Mouse (Mus musculus) regulatory T cell (primary cell): ENCODE results near the gene Usp36.

Experiments
- in situ Hi-C: fragments of 300-600 bp; cut with MboI, MseI; formaldehyde crosslinking; loops from one replicate; pipeline ENCODE4 v1.15.1; 2025; ENCODE audit warnings: high pct_unique_total_duplicates

Gene Usp36

GRCm38 (mm10) chr11:118298810-118299209, 8.8 kb upstream of the Usp36 start:
- in situ Hi-C loops, result loop anchor here (5.0 to 25.0 kb wide), 2 partner anchors 93 to 988 kb away; no protein-coding TSS in a partner anchor

DNA sequence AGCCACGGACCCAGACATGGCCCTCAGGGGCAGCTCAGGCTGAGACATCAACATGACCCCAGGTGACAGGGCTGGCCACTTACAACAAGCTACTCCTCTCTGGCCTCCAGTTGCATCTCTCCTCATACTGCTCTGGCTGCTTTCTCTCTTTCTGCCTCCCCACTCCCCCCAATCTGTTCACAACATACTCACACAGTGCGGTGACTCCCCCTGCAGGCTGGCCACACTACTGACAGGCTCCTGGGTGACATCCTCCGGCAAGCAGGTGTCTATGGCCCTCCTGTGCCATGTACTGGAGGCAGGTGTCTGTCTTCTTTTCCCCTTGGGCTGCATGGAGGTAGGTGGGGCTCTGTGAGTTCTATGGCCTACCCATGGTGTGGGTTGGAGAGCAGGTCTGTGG, 7.9 kb upstream of the Usp36 start:
- in situ Hi-C loops, result loop anchor here (5.0 to 25.0 kb wide), 2 partner anchors 94 to 989 kb away; no protein-coding TSS in a partner anchor

GRCm38 (mm10) chr11:118295026-118295425, 5.0 kb upstream of the Usp36 start:
- in situ Hi-C loops, result loop anchor here (5.0 to 25.0 kb wide), 2 partner anchors 97 to 992 kb away; no protein-coding TSS in a partner anchor

GRCm38 (mm10) chr11:118292671-118293070, 2.6 kb upstream of the Usp36 start:
- in situ Hi-C loops, result loop anchor here (25.0 kb wide), 1 partner anchor 995 kb away; no protein-coding TSS in a partner anchor

- in situ Hi-C loops, result loop anchor here (25.0 kb wide), 1 partner anchor 998 kb away; no protein-coding TSS in a partner anchor
These were observed 482 bp downstream of the Usp36 start for GRCm38 (mm10) chr11:118289562-118289961.

DNA sequence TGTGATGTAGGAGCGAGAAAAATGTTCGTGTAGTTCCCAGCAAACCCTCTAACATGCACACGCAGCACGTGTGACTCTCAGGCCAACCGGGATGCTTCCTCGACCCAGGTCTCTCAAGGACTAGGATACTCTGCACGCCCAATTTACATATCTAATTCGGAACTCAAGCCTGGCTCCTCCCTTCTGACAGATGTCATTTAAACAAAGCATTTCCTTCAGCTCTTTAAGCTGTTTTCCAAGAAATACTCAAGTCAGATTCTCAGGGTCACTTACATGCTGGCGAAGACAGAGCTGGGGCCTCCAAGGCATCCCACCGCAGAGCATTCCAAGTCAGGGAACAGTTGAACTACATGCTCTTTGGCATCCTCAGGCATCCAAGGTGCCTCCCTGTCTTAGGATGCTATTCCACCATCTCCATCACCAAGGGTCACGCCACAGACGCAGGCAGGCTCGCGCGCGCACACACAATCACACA, 970 bp downstream of the Usp36 start:
- in situ Hi-C loops, result loop anchor here (25.0 kb wide), 1 partner anchor 998 kb away; no protein-coding TSS in a partner anchor

DNA sequence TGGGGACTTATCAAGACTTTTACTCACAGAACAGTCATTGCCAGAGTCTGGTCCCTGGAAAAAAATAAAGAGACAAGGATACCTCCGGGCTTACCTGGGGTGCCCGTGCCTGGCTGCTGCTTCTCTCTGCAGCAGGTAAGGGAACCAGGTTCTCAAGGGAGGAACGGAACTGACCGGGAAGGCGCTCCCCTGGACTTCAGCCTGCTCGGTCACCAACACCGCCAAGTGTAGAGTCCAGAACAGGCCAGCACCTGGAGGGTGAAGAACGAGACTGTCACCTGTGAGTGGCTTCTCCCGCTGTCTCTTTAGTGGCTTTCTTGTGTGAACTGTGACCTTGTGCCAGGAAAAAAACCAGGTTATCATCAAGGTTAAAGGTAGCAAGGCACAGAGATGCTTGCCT, 2.5 kb downstream of the Usp36 start:
- in situ Hi-C loops, result loop anchor here (25.0 kb wide), 1 partner anchor 1000 kb away; no protein-coding TSS in a partner anchor

DNA sequence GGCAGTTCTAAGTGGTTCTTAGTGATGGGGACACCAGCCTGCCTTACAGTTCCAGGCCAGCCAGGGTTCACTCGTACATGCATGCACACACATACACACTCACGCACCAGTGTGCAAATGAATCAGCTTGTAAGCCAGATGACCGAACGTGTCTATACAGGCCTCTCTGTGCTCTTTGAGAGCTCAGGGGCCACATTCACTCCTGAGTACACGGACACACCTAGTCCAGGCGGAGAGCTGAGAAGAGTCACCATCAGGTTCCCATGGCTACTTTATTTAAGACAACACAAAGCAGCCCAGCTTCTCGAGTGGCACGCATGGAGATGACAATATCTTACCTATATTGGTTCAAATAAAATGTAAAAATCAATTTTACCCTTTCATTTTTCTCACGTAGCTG, 3.6 kb downstream of the Usp36 start:
- in situ Hi-C loops, result loop anchor here (25.0 kb wide), 1 partner anchor 1001 kb away; no protein-coding TSS in a partner anchor

DNA sequence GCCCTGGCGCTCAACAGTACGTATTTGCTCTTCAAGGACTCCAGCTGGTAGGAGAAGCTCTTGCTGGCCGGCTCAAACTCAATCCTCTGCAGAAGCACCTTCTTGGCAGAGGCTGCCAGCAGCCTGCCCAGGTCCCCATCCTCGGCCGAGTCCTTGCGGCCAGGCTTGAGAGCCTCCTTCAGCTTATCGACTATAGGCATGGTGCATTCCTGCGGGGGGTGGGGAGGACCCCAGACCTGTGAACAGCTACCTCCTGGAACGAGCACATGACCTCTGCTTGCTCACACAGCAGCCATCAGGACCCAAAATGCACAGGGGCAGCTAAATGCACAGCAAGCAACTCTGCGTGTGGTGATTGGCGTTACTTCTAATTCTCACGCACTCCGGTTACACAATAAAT, 4.3 kb downstream of the Usp36 start:
- in situ Hi-C loops, result loop anchor here (25.0 kb wide), 1 partner anchor 1002 kb away; no protein-coding TSS in a partner anchor

DNA sequence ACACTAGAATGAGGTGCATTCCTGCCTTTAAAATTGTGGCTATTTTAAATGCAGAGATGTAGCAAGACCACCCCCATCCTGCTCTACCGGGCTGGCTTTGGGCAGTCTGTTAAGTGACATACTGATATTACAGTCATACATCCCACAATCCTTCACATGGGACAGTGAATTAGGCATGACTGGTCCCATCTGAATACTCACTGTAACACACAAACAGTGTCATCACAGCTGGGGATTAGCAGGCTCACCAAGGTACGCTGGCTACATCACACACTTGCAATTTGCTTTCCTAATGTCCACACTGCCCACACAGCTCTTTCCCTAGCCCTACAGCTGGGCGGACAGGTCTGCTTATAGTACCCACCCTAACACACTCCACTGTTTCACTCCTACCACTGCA, 9.8 kb downstream of the Usp36 start:
- in situ Hi-C loops, result loop anchor here (25.0 kb wide), 1 partner anchor 1007 kb away; no protein-coding TSS in a partner anchor

DNA sequence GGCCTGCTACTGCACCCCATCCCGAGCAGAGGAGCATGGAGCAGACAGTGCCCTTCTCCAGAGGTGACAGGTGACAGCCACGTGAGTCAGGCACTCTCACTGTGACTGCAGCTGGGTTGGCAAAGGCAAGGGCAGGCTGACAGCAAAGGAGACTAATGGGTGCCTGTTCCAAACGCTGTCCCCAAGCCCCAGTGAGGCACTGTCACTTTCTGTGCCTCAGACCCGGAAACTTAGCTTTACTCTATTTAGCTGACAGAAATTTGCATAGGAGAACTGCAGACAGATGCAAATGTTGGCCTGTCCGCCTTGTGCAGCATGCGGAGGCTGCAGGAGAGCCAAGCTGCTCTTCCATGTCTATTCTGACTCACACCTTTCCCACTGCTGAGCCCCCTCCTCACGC, 13.7 kb downstream of the Usp36 start:
- in situ Hi-C loops, result loop anchor here (25.0 kb wide), 1 partner anchor 1011 kb away; no protein-coding TSS in a partner anchor

DNA sequence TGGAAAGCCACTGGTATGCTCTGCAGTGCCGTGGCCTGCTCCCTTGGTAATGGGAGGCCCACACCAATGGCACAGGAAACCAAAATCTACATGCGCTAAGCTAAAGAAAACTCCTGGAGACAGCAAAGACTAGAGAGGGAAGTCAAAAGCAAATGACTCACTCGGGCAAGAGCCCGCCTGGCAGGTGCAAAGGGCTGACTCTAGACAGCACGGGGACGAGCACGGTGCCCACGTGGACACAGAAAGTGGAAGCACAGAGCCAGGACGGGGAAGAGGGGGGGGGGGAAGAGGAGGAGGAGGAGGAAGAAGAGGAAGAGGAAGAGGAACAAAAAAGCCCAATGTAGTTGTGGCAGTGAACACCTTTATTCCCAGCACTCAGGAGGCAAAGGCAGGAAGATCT, 15.0 kb downstream of the Usp36 start:
- in situ Hi-C loops, result loop anchor here (25.0 kb wide), 1 partner anchor 1012 kb away; no protein-coding TSS in a partner anchor

DNA sequence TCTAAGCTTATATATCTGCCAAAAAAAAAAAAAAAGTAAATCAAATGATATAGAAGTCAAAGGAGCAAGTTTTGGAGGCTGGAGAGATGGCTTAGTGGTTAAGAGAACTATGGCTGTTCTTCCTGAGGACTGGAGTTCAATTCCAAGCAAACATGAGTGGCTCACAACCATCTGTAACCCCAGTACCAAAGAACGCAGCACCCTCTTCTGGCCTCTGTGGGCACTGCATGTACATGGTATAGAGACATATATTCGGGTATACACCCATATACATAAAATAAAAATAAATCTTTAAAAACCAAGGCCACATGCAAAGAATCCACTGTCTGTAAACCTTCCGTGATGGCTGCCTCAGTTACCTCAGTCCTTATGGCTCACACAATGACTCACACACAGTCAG, 20.2 kb downstream of the Usp36 start:
- in situ Hi-C loops, result loop anchor here (25.0 kb wide), 1 partner anchor 1692 kb away; no protein-coding TSS in a partner anchor

DNA sequence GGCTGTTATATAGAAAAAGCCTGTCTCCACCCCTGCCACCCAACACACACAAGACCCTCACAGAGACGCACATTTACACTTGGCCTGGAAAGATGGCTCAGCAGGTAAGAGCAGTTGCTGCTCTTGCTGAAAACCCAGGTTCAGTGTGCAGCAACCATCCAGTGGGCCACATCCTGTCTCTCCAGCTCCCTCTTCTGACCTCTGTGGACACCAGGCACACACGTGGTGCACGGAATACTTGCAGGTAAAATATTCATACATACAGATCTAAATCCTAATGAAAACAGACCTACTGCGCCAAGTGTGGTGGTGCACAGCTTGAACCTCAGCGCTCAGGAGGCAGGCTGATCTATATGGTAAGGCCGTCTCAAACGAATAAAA, 23.4 kb downstream of the Usp36 start:
- in situ Hi-C loops, result loop anchor here (25.0 kb wide), 1 partner anchor 1696 kb away; no protein-coding TSS in a partner anchor

- in situ Hi-C loops, result loop anchor here (25.0 kb wide), 1 partner anchor 1696 kb away; no protein-coding TSS in a partner anchor
These were observed 23.9 kb downstream of the Usp36 start for GRCm38 (mm10) chr11:118266044-118266665.

GRCm38 (mm10) chr11:118265621-118266020, 24.4 kb downstream of the Usp36 start:
- in situ Hi-C loops, result loop anchor here (25.0 kb wide), 1 partner anchor 1697 kb away; no protein-coding TSS in a partner anchor

DNA sequence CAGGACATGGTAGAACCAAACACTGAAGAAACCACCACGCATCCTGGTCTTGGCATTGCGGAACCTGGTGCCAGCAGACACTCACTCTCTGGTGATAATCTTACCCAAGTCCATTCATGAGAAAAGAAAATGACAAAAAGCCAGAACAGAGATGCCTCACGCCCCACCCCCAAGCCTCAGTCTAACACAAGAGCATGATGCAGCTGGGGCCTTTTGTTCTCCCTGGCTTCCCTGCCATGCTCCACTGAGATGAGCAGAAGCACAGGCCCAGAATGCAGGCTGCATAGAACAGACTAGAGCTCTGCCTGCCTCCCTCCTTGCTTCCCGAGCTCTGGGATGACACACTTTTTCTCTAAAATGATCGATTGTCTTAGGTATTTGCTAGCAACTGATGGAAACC, 26.9 kb downstream of the Usp36 start:
- in situ Hi-C loops, result loop anchor here (25.0 kb wide), 1 partner anchor 1699 kb away; no protein-coding TSS in a partner anchor

DNA sequence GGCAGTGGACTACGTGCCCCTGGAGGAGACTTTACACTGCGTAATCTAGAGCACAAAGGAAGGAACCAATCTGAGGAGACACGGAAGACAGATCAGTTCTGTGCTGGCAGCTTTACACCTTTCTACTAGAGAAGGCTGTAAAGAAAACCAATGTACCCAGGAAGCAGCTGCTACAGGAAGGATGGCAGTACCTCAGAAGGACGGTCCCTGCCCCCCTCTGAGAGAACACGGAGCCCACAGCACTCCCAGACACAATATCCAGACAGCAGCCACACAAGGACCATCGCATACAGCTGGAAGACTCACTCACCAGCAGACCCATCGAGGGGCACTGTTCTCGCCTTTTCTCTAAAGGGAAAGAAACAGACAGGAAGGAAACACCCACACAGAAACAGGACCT, 30.0 kb downstream of the Usp36 start:
- in situ Hi-C loops, result loop anchor here (25.0 kb wide), 1 partner anchor 1702 kb away; no protein-coding TSS in a partner anchor

GRCm38 (mm10) chr11:118259580-118259979, 30.5 kb downstream of the Usp36 start:
- in situ Hi-C loops, result loop anchor here (10.0 to 25.0 kb wide), 2 partner anchors 1703 to 1925 kb away; no protein-coding TSS in a partner anchor

- in situ Hi-C loops, result loop anchor here (10.0 to 25.0 kb wide), 2 partner anchors 1706 to 1928 kb away; no protein-coding TSS in a partner anchor
These were observed 33.7 kb downstream of the Usp36 start for GRCm38 (mm10) chr11:118256371-118256770.

DNA sequence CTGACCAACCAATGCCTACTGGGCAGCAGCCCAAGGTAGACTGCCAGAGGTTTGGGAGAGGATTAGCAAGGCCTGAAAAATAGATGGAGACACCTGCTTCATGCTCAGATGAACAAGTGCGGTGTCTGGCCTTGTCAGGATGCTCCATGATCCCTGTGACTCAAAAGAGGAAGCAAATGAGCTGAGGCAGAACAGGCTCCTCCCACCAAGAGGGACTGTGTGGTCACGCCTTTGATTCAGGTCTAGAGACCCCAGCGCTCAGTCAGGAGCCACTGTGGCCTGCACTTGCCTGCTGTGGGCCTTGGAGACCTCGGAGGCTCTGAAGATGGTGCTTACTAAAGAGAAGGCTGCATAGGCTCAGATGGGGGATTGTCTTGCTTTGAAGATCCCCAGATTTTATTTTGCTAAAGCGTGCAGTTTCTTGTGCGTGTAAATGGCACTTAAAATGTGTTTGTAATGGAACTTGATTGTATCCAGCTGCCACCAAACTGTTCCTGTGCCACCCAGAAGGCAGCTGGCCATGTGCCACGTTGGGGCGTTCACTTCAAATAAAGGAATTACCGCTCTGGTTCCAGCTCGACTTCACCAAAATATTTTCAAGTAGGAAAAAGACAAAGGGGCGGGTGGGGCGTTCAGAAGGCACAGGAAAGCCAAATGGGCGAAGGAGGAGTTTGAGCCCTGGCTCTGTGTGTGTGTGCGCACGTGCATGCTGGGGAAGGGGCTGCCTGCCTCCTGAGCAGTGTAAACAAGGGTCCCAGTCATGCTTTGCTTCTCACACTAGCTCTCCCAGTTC, 35.7 kb downstream of the Usp36 start:
- in situ Hi-C loops, result loop anchor here (10.0 to 25.0 kb wide), 2 partner anchors 1708 to 1930 kb away; no protein-coding TSS in a partner anchor
